Mouse (Mus musculus) right cerebral cortex, adult 18-20 months (tissue): ENCODE measurements around the gene Pdgfc.

Source experiments
- DNase-seq: peaks from one replicate; pipeline ENCODE4 v3.0.0; 2022; ENCODE audit warnings: mixed read lengths

Pdgfc gene

GRCm38 (mm10) chr3:81160457-81161165 is 124.4 kb downstream of the Pdgfc start:
- no peak for DNase-seq

- DNase-seq = no peak
These were observed 125.9 kb downstream of the Pdgfc start for GRCm38 (mm10) chr3:81162129-81162528.

- DNase-seq = no peak
These were observed 127.9 kb downstream of the Pdgfc start for GRCm38 (mm10) chr3:81164091-81164490.

GRCm38 (mm10) chr3:81170073-81170809 is 134.0 kb downstream of the Pdgfc start:
- no peak for DNase-seq

GRCm38 (mm10) chr3:81174832-81175231 is 138.6 kb downstream of the Pdgfc start:
- DNase-seq = no peak

GRCm38 (mm10) chr3:81181319-81182013 is 145.2 kb downstream of the Pdgfc start:
- no peak for DNase-seq

DNA sequence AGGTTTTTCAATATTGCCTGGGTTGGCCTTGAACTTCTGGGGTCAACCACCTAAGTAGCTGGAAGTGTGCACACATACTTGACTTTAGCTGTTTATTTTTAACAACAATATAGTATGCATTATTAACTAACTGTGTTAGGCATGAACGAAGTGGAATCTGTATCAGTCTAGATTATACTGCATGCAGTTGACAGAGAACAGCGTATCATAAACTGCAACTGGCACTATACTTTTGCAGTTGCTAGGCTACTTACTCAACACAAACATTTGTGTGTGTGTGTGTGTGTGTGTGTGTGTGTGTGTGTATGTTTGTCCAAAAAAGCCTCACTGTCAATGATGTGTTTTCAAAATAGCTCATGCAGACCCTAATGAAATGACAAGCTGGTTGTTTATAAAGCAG is 160.7 kb downstream of the Pdgfc start:
- no peak for DNase-seq

- DNase-seq = no peak
These were observed 161.4 kb downstream of the Pdgfc start for GRCm38 (mm10) chr3:81197644-81198043.

- no peak for DNase-seq
These were observed 164.4 kb downstream of the Pdgfc start for GRCm38 (mm10) chr3:81200647-81201046.

DNA sequence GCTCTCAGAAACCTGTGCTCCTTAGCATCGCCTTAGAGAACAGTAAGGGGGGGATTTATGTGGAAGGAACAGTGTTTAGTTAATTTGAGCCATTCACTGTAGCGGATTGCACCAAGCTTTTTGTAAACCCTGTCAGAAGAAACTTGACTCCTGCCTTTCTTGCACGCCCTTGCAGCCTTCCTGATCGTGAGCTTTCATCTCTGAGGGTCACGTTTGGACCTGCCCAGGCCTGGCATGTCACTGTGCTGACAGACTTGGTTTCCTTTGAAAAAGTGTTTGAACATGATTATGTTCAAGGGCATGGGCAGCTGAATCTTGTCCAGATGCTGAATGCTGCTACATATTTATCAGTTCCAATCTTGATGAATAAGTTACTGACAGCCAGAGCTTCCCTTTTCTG is 169.0 kb downstream of the Pdgfc start:
- DNase-seq = no peak

DNA sequence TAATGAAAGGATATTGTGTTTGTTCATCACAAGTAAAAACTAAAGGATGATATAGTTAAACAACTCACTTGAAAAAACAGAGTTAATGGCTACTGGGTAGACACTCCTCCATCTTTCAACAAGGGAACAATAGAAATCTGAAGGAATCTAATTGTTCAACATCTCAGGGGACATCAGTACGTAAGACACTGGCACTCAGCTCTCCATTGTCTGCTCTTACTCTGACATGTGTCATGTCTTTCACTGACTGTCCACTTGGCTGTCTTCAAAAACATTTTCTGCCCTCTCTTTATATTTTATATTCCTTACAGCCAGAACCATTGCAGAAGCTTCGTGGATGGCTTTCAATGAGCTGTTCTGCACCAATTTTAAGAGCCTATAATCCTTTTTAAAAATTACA is 172.0 kb downstream of the Pdgfc start:
- DNase-seq = no peak

GRCm38 (mm10) chr3:81211147-81211546 is 174.9 kb downstream of the Pdgfc start:
- no peak for DNase-seq

DNA sequence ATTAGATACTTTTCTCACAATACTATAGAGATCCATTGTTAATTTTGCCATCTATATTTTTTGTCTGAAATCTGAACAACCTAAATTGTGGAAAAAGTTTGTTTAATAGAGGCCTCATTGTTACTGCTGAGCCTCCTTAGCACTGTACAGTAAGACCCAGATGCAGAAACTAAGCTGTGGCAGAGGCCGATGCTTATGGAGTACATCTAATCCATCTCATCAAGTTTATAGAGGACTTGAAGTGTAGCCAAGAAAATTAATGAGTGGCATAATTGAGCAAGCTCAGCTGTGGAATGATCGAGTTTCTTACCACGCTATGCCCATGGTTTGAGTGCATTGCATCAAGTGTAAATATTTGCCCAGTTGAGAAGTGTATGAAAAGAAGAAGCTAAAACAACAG is 175.4 kb downstream of the Pdgfc start:
- DNase-seq = no peak

DNA sequence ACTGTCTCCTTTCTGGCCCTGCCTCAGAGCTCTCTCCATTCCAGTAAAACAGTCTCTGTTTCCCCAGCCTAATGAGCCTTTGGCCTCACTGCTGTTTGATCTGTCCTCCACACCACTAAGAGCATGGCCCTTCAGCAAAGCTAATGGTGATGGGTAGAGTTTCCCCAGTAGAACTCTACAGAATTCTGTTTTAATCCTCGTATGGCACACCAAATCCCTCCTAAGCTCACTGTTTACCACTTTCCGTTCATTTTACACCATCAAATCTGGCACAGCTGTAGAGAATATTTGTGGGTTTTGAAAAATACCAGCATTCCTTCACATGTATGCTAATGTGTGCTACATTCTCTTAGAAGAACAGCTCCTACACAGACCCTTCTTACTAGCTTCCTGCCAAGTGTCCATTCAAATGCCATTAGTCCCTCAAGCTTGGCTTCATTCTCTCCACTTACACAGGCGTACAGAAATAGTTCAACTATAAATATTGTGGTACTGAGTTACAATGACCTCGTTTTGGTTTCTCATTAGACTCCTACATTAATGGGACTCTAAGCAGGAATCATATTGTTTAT is 179.4 kb downstream of the Pdgfc start:
- DNase-seq = no peak

DNA sequence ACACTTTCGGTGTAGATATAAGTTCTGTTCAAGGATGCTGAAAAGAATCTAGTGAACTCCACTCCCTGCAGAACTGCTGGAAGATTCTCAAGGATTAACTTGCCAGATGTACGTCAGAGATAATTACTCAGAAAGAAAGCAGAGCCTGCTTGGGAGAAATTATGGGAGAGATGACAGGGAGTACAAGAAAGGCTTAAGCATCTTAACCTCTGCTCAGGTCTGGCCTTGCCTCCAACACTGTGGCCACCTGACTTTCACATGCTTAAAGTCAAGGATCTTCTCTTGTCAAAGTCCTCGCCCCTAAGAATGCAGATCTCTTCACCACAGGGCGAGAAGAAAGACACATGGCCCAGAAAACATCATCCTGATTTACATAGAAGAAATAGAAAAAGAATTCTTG is 185.5 kb downstream of the Pdgfc start:
- DNase-seq = no peak

DNA sequence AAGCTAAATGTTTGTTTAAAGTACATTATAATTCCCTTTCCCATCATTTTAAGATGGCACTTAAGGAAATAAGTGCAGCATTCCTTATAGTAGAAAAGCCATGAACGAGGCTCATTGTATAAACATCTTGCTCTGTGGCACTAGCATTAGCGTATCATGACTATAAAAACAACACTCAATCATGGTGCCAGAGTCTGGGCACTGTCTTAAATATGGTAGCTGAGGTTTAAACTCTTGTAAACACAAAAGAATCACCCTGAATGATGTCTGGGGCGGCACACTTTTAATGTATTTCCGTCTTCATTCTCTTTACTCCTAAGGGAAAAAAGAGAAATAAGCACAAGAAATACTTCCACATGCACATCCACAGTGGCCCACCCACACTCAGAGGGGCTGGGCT is 192.1 kb downstream of the Pdgfc start:
- DNase-seq = no peak

GRCm38 (mm10) chr3:81242697-81243590 is 206.7 kb downstream of the Pdgfc start:
- no peak for DNase-seq

GRCm38 (mm10) chr3:81243591-81243990 is 207.4 kb downstream of the Pdgfc start:
- DNase-seq = no peak

- no peak for DNase-seq
These were observed 226.6 kb downstream of the Pdgfc start for GRCm38 (mm10) chr3:81262801-81263200.
